Mouse (Mus musculus) stomach, postnatal 0 days (tissue): ENCODE results near the gene Rplp0. TPM values are rescaled to one million over a fixed set of nuclear protein-coding genes. Genes with fewer than 3 reads are reported as not detected.
A peak's percentile ranks its signal among the peaks of the same experiment; 100 is the strongest.

ENCODE experiments used
- ATAC-seq: fragments of 200-750 bp; cut with Nextera tagmentation; 2 replicates; pipeline ENCODE4 v1.8.0; 2017; ENCODE audit not compliant: low FRiP score, low TSS enrichment
- DNase-seq: peaks from one replicate; pipeline ENCODE4 v3.0.0-alpha.2; 2016; ENCODE audit warnings: low spot score
- H3K27ac ChIP-seq: fragments of 300-500 bp; sonication (generic); replicated peaks from 2 replicates; pipeline ENCODE4 v1.5.1; 2014; ENCODE audit warnings: mild to moderate bottlenecking, control low read depth
- H3K27me3 ChIP-seq: fragments of 300-500 bp; sonication (generic); 2 replicates; pipeline ENCODE4 v1.6.1; 2014; ENCODE audit warnings: low read length; ENCODE audit not compliant: control insufficient read depth, insufficient read depth
- H3K36me3 ChIP-seq: fragments of 300-500 bp; sonication (generic); 2 replicates; pipeline ENCODE4 v1.6.1; 2014; ENCODE audit warnings: low read length, mixed read lengths; ENCODE audit not compliant: control insufficient read depth, insufficient read depth
- H3K4me1 ChIP-seq: fragments of 300-500 bp; sonication (generic); replicated peaks from 2 replicates; pipeline ENCODE4 v1.6.1; 2014; ENCODE audit warnings: antibody characterized with exemption; ENCODE audit not compliant: control insufficient read depth, insufficient read depth
- H3K4me2 ChIP-seq: fragments of 300-500 bp; sonication (generic); replicated peaks from 2 replicates; pipeline ENCODE4 v1.6.1; 2014; ENCODE audit warnings: low read depth, mild to moderate bottlenecking, control low read depth, moderate library complexity
- H3K4me3 ChIP-seq: fragments of 300-500 bp; sonication (generic); 2 replicates; pipeline ENCODE4 v1.5.1; 2014; ENCODE audit warnings: low read depth, low read length, control low read depth
- H3K9ac ChIP-seq: fragments of 300-500 bp; sonication (generic); 2 replicates; pipeline ENCODE4 v1.6.1; 2014; ENCODE audit warnings: mild to moderate bottlenecking, low read length, control low read depth, mixed read lengths
- H3K9me3 ChIP-seq: fragments of 300-500 bp; sonication (generic); 2 replicates; pipeline ENCODE4 v1.6.1; 2016; ENCODE audit warnings: low read length; ENCODE audit not compliant: control insufficient read depth
- CTCF ChIP-seq: IDR thresholded peaks from 2 replicates; pipeline ENCODE4 v1.5.1; 2016; ENCODE audit warnings: antibody characterized with exemption, low read depth, mild to moderate bottlenecking, moderate library complexity
- EP300 ChIP-seq: optimal IDR thresholded peaks from 2 replicates; pipeline ENCODE3; 2016; ENCODE audit warnings: antibody characterized with exemption
- WGBS: fragments of 180-500 bp; shearing (Covaris S2); extraction: QIAGEN DNeasy Blood & Tissue Kit; methylation state at CpG from one replicate; pipeline ENCODE4 v1.1.7; 2014; 5-methylcytosine and 5-hydroxymethylcytosine counted together
- microRNA-seq: library from miRNA; unstranded; fragments of <30 nt; microRNA quantifications from one replicate; pipeline ENCODE4, GENCODE M21; 2016
- polyA plus RNA-seq: library from polyadenylated mRNA; unstranded; fragments of >200 nt; fragmentation: Nextera tagmentation; extraction: Ambion mirVana; gene quantifications from 2 replicates; pipeline ENCODE4 v1.2.1, GENCODE M21; 2015

The Rplp0 gene
- polyA plus RNA-seq, 1 experiment from 2014 or later, result 1,335 TPM

DNA sequence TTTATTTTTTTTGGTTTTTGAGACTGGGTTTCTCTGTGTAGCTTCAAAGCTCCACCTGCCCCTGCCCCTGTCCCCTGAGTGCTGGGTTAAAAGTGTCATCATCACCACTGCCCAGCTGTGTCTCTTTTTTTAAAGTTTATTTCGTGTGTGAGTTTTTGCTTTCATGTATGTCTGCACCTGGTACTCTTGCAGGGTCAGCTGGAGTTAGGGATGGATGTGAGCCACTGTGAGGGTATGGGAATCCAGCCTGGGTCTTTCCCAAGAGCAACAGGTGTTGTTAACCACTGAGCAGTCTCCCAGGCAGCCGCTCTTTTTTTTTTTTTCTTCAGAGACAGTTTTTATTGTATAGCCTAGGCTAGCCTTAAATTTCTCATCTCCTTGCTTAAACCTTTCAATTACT lies 27.5 kb downstream of the Rplp0 start:
- Histone ChIP-seq H3K27ac (no peak overlapping the region), H3K4me3 (no peak overlapping the region), H3K4me2 (no peak overlapping the region), H3K36me3 (peaks cover 60% of the 10 kb centered on the region), H3K9ac (no peak overlapping the region), H3K9me3 (no peaks in the 10 kb centered on the region), H3K4me1 (no peaks in the 10 kb centered on the region), H3K27me3 (no peaks in the 10 kb centered on the region)
- DNase-seq (no peak), ATAC-seq (no peak)
- 88% methylated on average over 2 of the region's 2 CpGs for WGBS
- TF ChIP-seq CTCF, result no peak
- no peak for TF ChIP-seq EP300

DNA sequence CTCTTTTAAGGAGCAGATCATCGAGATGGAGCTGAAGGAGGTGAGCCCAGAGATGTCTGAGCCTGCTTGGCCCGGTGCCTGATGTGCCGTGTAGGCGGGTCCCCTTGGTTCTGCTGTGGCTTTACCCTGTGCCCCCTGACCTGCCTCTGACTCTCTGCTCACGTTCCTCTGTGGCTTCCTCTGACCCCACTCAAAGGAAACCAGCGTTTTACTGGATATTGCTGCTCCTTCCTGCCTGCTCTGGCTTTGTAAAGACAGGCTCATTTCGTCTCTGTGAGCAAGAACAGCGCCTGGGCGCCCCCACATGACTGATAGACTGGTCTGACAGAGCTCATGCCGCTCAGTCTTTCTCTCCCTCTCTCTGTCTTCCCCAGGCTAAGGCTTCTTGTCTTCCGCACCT lies 31.8 kb downstream of the Rplp0 start:
- WGBS, result 73% methylated on average over 11 of the region's 11 CpGs
- H3K27me3 ChIP-seq, result no peaks in the 10 kb centered on the region
- H3K9ac ChIP-seq, result no peak overlapping the region
- H3K4me1 ChIP-seq, result no peaks in the 10 kb centered on the region
- H3K4me2 ChIP-seq, result no peak overlapping the region
- ATAC-seq, result no peak
- no peak for DNase-seq
- no peak for TF ChIP-seq EP300
- no peak; the same call in 1 of the 2 replicates for TF ChIP-seq CTCF
- H3K4me3 ChIP-seq, result no peak overlapping the region
- no peaks in the 10 kb centered on the region for H3K9me3 ChIP-seq
- 0 out of 2 replicates have a peak overlapping the region, but pooled peaks have one; percentile 24 for H3K27ac ChIP-seq
- peaks cover 69% of the 10 kb centered on the region for H3K36me3 ChIP-seq

DNA sequence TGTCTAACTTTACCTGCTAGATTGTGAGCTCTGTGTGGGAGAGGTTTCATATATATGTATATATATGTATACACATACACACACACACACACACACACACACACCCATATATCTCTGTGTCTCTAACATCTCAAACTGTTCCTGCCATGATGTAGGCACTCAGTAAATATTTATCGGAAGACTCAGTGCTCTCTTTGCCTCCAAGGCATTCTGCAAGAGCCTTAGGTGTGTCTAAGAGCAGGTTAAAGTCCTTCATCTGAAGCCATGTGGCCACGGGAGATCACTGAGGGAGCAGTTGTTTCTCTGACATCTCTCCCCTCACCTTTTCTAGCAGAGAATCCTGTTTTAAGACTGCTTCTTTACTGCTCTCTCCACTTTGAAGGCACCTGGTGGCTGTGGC lies 32.2 kb downstream of the Rplp0 start:
- WGBS, result 74% methylated on average over 2 of the region's 2 CpGs
- DNase-seq (no peak), ATAC-seq (peak; percentile 67)
- H3K4me3 ChIP-seq, result no peak overlapping the region
- H3K27me3 ChIP-seq, result no peaks in the 10 kb centered on the region
- H3K27ac ChIP-seq, result no peak overlapping the region
- H3K9ac ChIP-seq, result no peak overlapping the region
- no peak overlapping the region for H3K4me2 ChIP-seq
- H3K36me3 ChIP-seq, result peaks cover 65% of the 10 kb centered on the region
- no peak for TF ChIP-seq CTCF
- no peak for TF ChIP-seq EP300
- no peaks in the 10 kb centered on the region for H3K9me3 ChIP-seq
- H3K4me1 ChIP-seq, result no peaks in the 10 kb centered on the region

DNA sequence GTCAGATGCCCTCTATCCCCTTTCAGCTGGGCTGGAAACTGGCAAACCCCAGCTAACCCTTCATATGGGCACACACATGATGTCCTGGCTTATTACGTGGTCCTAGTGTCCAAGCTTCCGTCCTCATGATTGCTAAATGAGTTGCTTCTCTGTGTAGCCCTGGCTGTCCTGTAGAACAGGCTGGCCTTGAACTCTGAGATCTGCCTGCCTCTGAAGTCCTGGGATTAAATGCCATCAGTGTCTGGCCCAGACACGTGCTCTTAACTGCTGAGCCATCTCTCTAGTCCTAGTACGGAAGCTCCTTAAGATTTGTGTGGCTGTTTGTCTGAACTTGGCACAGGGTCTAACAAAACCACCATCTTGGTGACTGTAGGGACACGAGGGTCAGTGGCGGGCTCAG lies 44.3 kb downstream of the Rplp0 start:
- no peak for DNase-seq
- H3K9me3 ChIP-seq, result no peaks in the 10 kb centered on the region
- no peak overlapping the region for H3K4me3 ChIP-seq
- no peak overlapping the region for H3K27ac ChIP-seq
- no peaks in the 10 kb centered on the region for H3K27me3 ChIP-seq
- no peak overlapping the region for H3K4me2 ChIP-seq
- no peak for TF ChIP-seq CTCF
- TF ChIP-seq EP300, result no peak
- H3K4me1 ChIP-seq, result no peaks in the 10 kb centered on the region
- no peak overlapping the region for H3K9ac ChIP-seq
- 92% methylated on average over 6 of the region's 6 CpGs for WGBS
- ATAC-seq, result no peak
- H3K36me3 ChIP-seq, result peaks cover 40% of the 10 kb centered on the region

DNA sequence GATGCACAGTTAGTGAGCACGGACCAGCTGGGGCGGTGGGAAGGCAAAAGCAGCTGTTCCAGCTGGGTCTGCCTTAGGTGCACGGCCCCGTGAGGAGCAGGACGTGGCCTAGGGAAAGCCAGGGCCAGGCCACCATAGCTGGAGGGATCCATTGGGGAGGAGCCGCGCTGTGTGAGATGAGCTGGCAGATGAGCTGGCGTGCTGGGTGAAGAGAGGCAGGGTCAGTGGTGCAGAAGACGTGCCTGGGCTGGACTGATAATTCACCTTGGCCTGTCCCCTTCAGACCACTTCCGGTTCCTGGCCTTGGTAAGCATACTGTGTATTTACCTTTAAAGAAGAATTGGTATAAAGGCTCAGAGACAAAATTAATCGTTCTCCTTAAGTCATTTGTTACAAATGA lies 52.3 kb downstream of the Rplp0 start:
- Histone ChIP-seq H3K27me3 (no peaks in the 10 kb centered on the region), H3K9me3 (no peaks in the 10 kb centered on the region), H3K4me3 (no peak overlapping the region), H3K4me2 (no peak overlapping the region), H3K27ac (no peak overlapping the region), H3K4me1 (no peaks in the 10 kb centered on the region), H3K9ac (no peak overlapping the region), H3K36me3 (peaks cover 59% of the 10 kb centered on the region)
- DNase-seq (no peak), ATAC-seq (no peak)
- WGBS, result 89% methylated on average over 11 of the region's 11 CpGs
- no peak for TF ChIP-seq EP300

Small RNAs within 50 kb of the gene (microRNA-seq; reads per million reads assigned to microRNA genes)
- gene Mir7029, result not detected

Other genes starting within 250 kb of the Rplp0 start
- gene Srsf9, start 232.3 kb upstream of the Rplp0 start, polyA plus RNA-seq, result 121 and 129 TPM in 2 replicates
- gene Gatc, start 218.3 kb upstream of the Rplp0 start, polyA plus RNA-seq, result 12.9 and 14.7 TPM in 2 replicates
- gene Triap1, start 218.2 kb upstream of the Rplp0 start, polyA plus RNA-seq, result 63.3 and 65.4 TPM in 2 replicates
- gene Cox6a1, start 210.5 kb upstream of the Rplp0 start, polyA plus RNA-seq, result 1,431 and 1,574 TPM in 2 replicates
- 3.2 and 3.6 TPM in 2 replicates for gene Msi1, start 129.9 kb upstream of the Rplp0 start, polyA plus RNA-seq
- gene Pla2g1b, start 93.2 kb upstream of the Rplp0 start, polyA plus RNA-seq, result 464 and 489 TPM in 2 replicates
- gene Sirt4, start 74.7 kb upstream of the Rplp0 start, polyA plus RNA-seq, result 10.1 and 11.5 TPM in 2 replicates
- gene Pxn, start 52.8 kb upstream of the Rplp0 start, polyA plus RNA-seq, result 21.1 and 25.8 TPM in 2 replicates
- 11.2 and 11.7 TPM in 2 replicates for gene Gcn1l1, start 5.8 kb downstream of the Rplp0 start, polyA plus RNA-seq
- 20.0 and 20.3 TPM in 2 replicates for gene Rab35, start 72.4 kb downstream of the Rplp0 start, polyA plus RNA-seq
- 16.0 and 16.8 TPM in 2 replicates for gene Bicdl1, start 172.2 kb downstream of the Rplp0 start, polyA plus RNA-seq